ENCODE assay signal across 16 mouse cellular contexts in genomic region chr5:114351490-114351889, GRCm38 (mm10). TPM values are rescaled to one million over a fixed set of nuclear protein-coding genes. Genes with fewer than 3 reads are reported as not detected.
DNase-seq lines count a peak whose midpoint lies in the region; TF ChIP-seq lines count a peak whose summit lies in the region.
"Had no signal": no experiment of that assay in that cellular context is flagged by ENCODE, and none has a peak within 500 bp of the region (broad histone marks: within the 10 kb centered on the region; RNA-seq: fewer than 3 reads in every experiment).

No protein-coding gene starts in this region.

- no peaks in the 10 kb centered on the region for H3K36me3 ChIP-seq in kidney, adult 2 months (ENCODE audit: control insufficient read depth, insufficient read depth, low read length)
- H3K36me3 ChIP-seq: heart, embryonic 12.5 days; hindbrain, embryonic 10.5 days; intestine, embryonic 15.5 days; midbrain, embryonic 12.5 days had no signal

- no peak overlapping the region for H3K27ac ChIP-seq in kidney, adult 2 months (ENCODE audit: insufficient read depth, low read depth, low read length)
- H3K27ac ChIP-seq: hindbrain, embryonic 10.5 days; intestine, embryonic 15.5 days; midbrain, embryonic 12.5 days had no signal

- no peaks in the 10 kb centered on the region for H3K27me3 ChIP-seq in kidney, adult 2 months (replicated peaks; ENCODE audit: control insufficient read depth, insufficient read depth, low read length)
- H3K27me3 ChIP-seq: intestine, embryonic 15.5 days had no signal

- H3K4me3 ChIP-seq in kidney, adult 2 months (ENCODE audit: insufficient read depth, low read depth, low read length): no peak overlapping the region
- H3K4me3 ChIP-seq: erythroblast, embryonic 14.5 days; heart, embryonic 12.5 days; hindbrain, embryonic 10.5 days; intestine, embryonic 15.5 days; midbrain, embryonic 12.5 days had no signal

- DNase-seq in kidney, adult 2 months: no peak
- no peak for DNase-seq in kidney, adult 18-20 months
- peak; percentile 49 for DNase-seq in thymus, postnatal 4 days
- DNase-seq in thymus, postnatal 0 days (ENCODE audit: low spot score): no peak
- no peak for DNase-seq in brain, embryonic 14.5 days (ENCODE audit: low read depth)
- DNase-seq in c-Kit-positive CD71-positive TER-119-positive erythroid progenitor cells, embryonic 14.5 days (ENCODE audit: low spot score): no peak
- no peak for DNase-seq in adrenal gland, postnatal 25 days
- DNase-seq: cerebellum, adult 11-12 months; forebrain, postnatal 0 days; gastrocnemius, postnatal 14 days; right cerebral cortex, postnatal 4 days had no signal

- no peaks in the 10 kb centered on the region for H3K4me1 ChIP-seq in kidney, adult 2 months (ENCODE audit: control insufficient read depth, insufficient read depth, low read length)
- H3K4me1 ChIP-seq: heart, embryonic 12.5 days; midbrain, embryonic 12.5 days had no signal

- 0 out of 2 replicates have a peak, but pooled peaks have one; percentile 20 for TF ChIP-seq CTCF in kidney, adult 2 months (conservative IDR thresholded peaks at IDR 0.05; ENCODE audit: insufficient read depth, insufficient read length, low read depth, low read length)
- TF ChIP-seq CTCF in brain, embryonic 14.5 days (IDR thresholded peaks at IDR 0.05; ENCODE audit: borderline replicate concordance, extremely low read depth, insufficient read depth, insufficient read length): 0 out of 2 replicates have a peak, but pooled peaks have one; percentile 13

- TF ChIP-seq POLR2A in kidney, adult 2 months (IDR thresholded peaks at IDR 0.05; ENCODE audit: low read depth, low read length): no peak
- TF ChIP-seq POLR2A in brain, embryonic 14.5 days (IDR thresholded peaks at IDR 0.05; ENCODE audit: borderline replicate concordance, extremely low read depth, insufficient read depth, insufficient read length, poor library complexity, severe bottlenecking): no peak

- WGBS in kidney, adult 2 months: 70% methylated on average over 10 of the region's 10 CpGs

RNA-seq across cellular contexts. Expression of gene Kctd10, which starts 28.8 kb away (rescaled TPM):
- polyA plus RNA-seq in kidney, adult 2 months (2012; rRNA removed): 63.5 and 63.8 TPM in 2 replicates
- 65.6 and 65.8 TPM in 2 replicates for polyA plus RNA-seq in thymus, postnatal 0 days (2015; fragmentation: Nextera tagmentation; extraction: Ambion mirVana)
- polyA plus RNA-seq in brain, embryonic 14.5 days (2012; rRNA removed): 91.8 and 96.2 TPM in 2 replicates
- 53.3 and 58.5 TPM in 2 replicates for total RNA-seq in adrenal gland, postnatal 25 days (2021)

RNA-seq across cellular contexts. Expression of gene Ube3b, which starts 28.9 kb away (rescaled TPM):
- polyA plus RNA-seq in kidney, adult 2 months (2012; rRNA removed): 70.9 and 81.9 TPM in 2 replicates
- polyA plus RNA-seq in thymus, postnatal 0 days (2015; fragmentation: Nextera tagmentation; extraction: Ambion mirVana): 29.4 and 29.7 TPM in 2 replicates
- polyA plus RNA-seq in brain, embryonic 14.5 days (2012; rRNA removed): 63.1 and 66.4 TPM in 2 replicates
- total RNA-seq in adrenal gland, postnatal 25 days (2021): 68.2 and 75.7 TPM in 2 replicates
